Mouse (Mus musculus) hindbrain, embryonic 12.5 days (tissue): ENCODE data around the gene Trim24. TPM values are rescaled to one million over a fixed set of nuclear protein-coding genes. Genes with fewer than 3 reads are reported as not detected.
A peak's percentile ranks its signal among the peaks of the same experiment; 100 is the strongest.
"Not testable (repeated sequence)": the region's sequence is repeated elsewhere in the genome, so short reads cannot be mapped to it uniquely, and the experiment has no call there.

Source experiments
- ATAC-seq: fragments of 200-750 bp; cut with Nextera tagmentation; 2 replicates; pipeline ENCODE4 v1.8.0; 2017; ENCODE audit warnings: moderate TSS enrichment; ENCODE audit not compliant: low FRiP score
- H3K27ac ChIP-seq: fragments of 300-500 bp; sonication (generic); 2 replicates; pipeline ENCODE4 v1.5.1; 2016; ENCODE audit warnings: mild to moderate bottlenecking
- H3K27me3 ChIP-seq: fragments of 300-500 bp; sonication (generic); 2 replicates; pipeline ENCODE4 v1.6.1; 2016; ENCODE audit warnings: mild to moderate bottlenecking
- H3K36me3 ChIP-seq: fragments of 300-500 bp; sonication (generic); 2 replicates; pipeline ENCODE4 v1.6.1; 2016; ENCODE audit warnings: mild to moderate bottlenecking
- H3K4me1 ChIP-seq: fragments of 300-500 bp; sonication (generic); 2 replicates; pipeline ENCODE4 v1.6.1; 2016
- H3K4me2 ChIP-seq: fragments of 300-500 bp; sonication (generic); replicated peaks from 2 replicates; pipeline ENCODE4 v1.6.1; 2016; ENCODE audit warnings: mild to moderate bottlenecking
- H3K4me3 ChIP-seq: fragments of 300-500 bp; sonication (generic); 2 replicates; pipeline ENCODE4 v1.5.1; 2016; ENCODE audit warnings: mild to moderate bottlenecking
- H3K9ac ChIP-seq: fragments of 300-500 bp; sonication (generic); 2 replicates; pipeline ENCODE4 v1.6.1; 2016; ENCODE audit warnings: mild to moderate bottlenecking, moderate library complexity
- H3K9me3 ChIP-seq: fragments of 300-500 bp; sonication (generic); replicated peaks from 2 replicates; pipeline ENCODE4 v1.6.1; 2016; ENCODE audit warnings: mild to moderate bottlenecking
- WGBS: fragments of 180-500 bp; shearing (Covaris S2); methylation state at CpG from one replicate; pipeline ENCODE4 v1.1.7; 2016; 5-methylcytosine and 5-hydroxymethylcytosine counted together
- polyA plus RNA-seq: library from polyadenylated mRNA; unstranded; fragments of >200 nt; fragmentation: Nextera tagmentation; extraction: Ambion mirVana; gene quantifications from 2 replicates; pipeline ENCODE4 v1.2.1, GENCODE M21; 2016

Gene Trim24
- 36.7 and 37.8 TPM in 2 replicates for polyA plus RNA-seq

GRCm38 (mm10) chr6:37870245-37871136 lies at the start of gene Trim24:
TSS of gene Trim24 (plus strand) at chr6:37870811.
- Histone ChIP-seq H3K27me3 (no peaks in the 10 kb centered on the region), H3K9me3 (peaks cover 32% of the 10 kb centered on the region), H3K4me1 (no peaks in the 10 kb centered on the region), H3K36me3 (peaks cover 22% of the 10 kb centered on the region), H3K4me2 (peak within 1 kb of the TSS; percentile 50), H3K4me3 (peak within 1 kb of the TSS; percentile 92), H3K27ac (peak within 1 kb of the TSS; percentile 100), H3K9ac (peak within 1 kb of the TSS; percentile 95)
- WGBS, result under 1% methylated on average over 73 of the region's 89 CpGs
- peak; percentile 99 for ATAC-seq

DNA sequence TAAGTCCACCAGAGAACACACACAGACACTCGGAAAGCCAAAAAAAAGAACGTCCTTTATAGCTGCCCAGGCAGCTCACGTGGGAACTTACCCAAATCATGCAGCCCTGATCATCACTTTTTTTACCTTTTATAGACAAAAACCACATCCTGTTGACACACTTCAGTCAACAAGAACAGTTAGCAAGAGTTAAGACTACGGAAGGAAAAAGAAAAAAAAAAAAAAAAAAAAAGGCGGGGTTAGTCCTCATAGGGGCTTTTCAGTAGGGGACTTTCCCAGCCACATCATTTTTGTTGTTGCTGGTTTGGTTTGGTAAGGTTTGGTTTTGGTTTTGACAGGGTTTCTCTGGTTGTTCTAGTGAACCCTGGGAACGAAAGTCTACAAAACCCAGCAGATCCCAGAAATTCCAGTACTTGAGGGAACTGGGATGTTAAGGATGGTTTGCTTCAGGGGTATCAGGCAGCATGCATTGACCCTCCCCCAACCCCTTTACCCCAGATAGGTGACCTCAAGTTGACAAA lies 49.0 kb upstream of the Trim24 start:
- H3K36me3 ChIP-seq, result no peaks in the 10 kb centered on the region
- 89% methylated on average over 6 of the region's 6 CpGs for WGBS
- no peak for ATAC-seq
- no peaks in the 10 kb centered on the region for H3K9me3 ChIP-seq
- no peak overlapping the region for H3K27ac ChIP-seq
- no peak overlapping the region for H3K4me3 ChIP-seq
- H3K4me1 ChIP-seq, result no peaks in the 10 kb centered on the region
- H3K27me3 ChIP-seq, result no peaks in the 10 kb centered on the region
- no peak overlapping the region for H3K4me2 ChIP-seq
- H3K9ac ChIP-seq, result no peak overlapping the region

- WGBS, result 95% methylated on average over 2 of the region's 2 CpGs
- no peak for ATAC-seq
- Histone ChIP-seq H3K9ac (no peak overlapping the region), H3K4me3 (no peak overlapping the region), H3K27ac (no peak overlapping the region), H3K27me3 (no peaks in the 10 kb centered on the region), H3K4me1 (no peaks in the 10 kb centered on the region), H3K4me2 (no peak overlapping the region), H3K36me3 (no peaks in the 10 kb centered on the region), H3K9me3 (no peaks in the 10 kb centered on the region)
Measured at GRCm38 (mm10) chr6:37822390-37822789, 48.2 kb upstream of the Trim24 start.

GRCm38 (mm10) chr6:37823731-37824130 lies 46.9 kb upstream of the Trim24 start:
- H3K4me2 ChIP-seq, result no peak overlapping the region
- H3K27me3 ChIP-seq, result no peaks in the 10 kb centered on the region
- no peaks in the 10 kb centered on the region for H3K9me3 ChIP-seq
- no peak for ATAC-seq
- 90% methylated on average over 4 of the region's 4 CpGs for WGBS
- no peaks in the 10 kb centered on the region for H3K36me3 ChIP-seq
- H3K4me3 ChIP-seq, result no peak overlapping the region
- no peak overlapping the region for H3K27ac ChIP-seq
- H3K9ac ChIP-seq, result no peak overlapping the region
- no peaks in the 10 kb centered on the region for H3K4me1 ChIP-seq

DNA sequence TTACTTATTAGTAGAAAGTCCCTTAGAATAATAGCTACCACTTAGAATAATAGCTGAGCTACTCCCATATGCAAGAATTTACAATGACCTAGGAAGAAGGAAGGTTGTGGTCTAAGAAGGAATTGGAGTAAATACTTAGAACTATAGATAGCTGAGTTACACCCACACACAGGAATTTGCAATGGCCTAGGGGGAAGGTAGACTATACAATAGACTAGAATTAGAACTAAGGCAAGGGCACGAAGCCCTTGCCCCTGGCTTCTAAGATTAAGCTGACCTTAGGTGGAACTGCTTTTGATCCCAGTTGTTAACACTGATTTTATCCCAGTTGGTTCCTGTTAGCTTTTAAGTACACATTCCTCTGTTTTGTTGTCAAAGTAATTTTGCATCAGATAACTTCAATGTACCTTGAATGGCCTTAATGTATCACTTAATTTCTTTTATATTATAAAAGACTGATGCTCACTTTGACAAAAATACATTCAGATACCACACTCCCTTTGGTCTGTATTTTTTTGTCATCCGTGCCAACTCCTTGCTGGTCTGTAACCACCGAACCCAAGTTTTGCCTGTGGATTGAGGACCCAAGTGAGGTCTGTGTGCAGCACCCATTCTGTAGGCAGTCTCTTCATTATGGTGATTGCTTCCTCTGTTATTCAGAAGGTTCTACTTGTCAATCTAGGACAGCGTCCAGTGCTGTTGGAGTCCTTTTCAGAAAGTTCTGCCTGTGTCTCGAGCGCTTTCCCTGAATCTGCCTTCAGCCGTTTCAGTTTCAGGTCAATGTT lies 45.1 kb upstream of the Trim24 start:
- H3K27me3 ChIP-seq, H3K36me3 ChIP-seq, H3K4me3 ChIP-seq, ATAC-seq, H3K27ac ChIP-seq, H3K4me1 ChIP-seq, H3K4me2 ChIP-seq, H3K9me3 ChIP-seq, H3K9ac ChIP-seq: not testable (repeated sequence)
- 90% methylated on average over 7 of the region's 7 CpGs for WGBS

- H3K9ac ChIP-seq, result no peak overlapping the region
- no peak overlapping the region for H3K4me3 ChIP-seq
- H3K9me3 ChIP-seq, result peaks cover 8% of the 10 kb centered on the region; the same call in 1 of the 2 replicates
- H3K4me2 ChIP-seq, result no peak overlapping the region
- no peak overlapping the region for H3K27ac ChIP-seq
- no peaks in the 10 kb centered on the region for H3K4me1 ChIP-seq
- no peaks in the 10 kb centered on the region for H3K36me3 ChIP-seq
- ATAC-seq, result no peak
- no peaks in the 10 kb centered on the region for H3K27me3 ChIP-seq
- WGBS, result 77% methylated on average over 3 of the region's 3 CpGs
Measured at GRCm38 (mm10) chr6:37828955-37829354, 41.7 kb upstream of the Trim24 start.

- Histone ChIP-seq H3K9ac (no peak overlapping the region), H3K27ac (no peak overlapping the region)
- no peak for ATAC-seq
Measured at GRCm38 (mm10) chr6:37829631-37830030, 41.0 kb upstream of the Trim24 start.

GRCm38 (mm10) chr6:37833691-37834090 lies 36.9 kb upstream of the Trim24 start:
- no peaks in the 10 kb centered on the region for H3K36me3 ChIP-seq
- no peak overlapping the region for H3K9ac ChIP-seq
- H3K27me3 ChIP-seq, result no peaks in the 10 kb centered on the region
- H3K4me1 ChIP-seq, result no peaks in the 10 kb centered on the region
- ATAC-seq, result no peak
- H3K27ac ChIP-seq, result no peak overlapping the region
- H3K4me3 ChIP-seq, result no peak overlapping the region
- H3K9me3 ChIP-seq, result peaks cover 8% of the 10 kb centered on the region; the same call in 1 of the 2 replicates
- 84% methylated on average over 1 of the region's 1 CpGs for WGBS
- no peak overlapping the region for H3K4me2 ChIP-seq

More at GRCm38 (mm10) chr6:37829631-37830030, 41.0 kb upstream of the Trim24 start:
- Histone ChIP-seq H3K27me3 (no peaks in the 10 kb centered on the region), H3K36me3 (no peaks in the 10 kb centered on the region), H3K4me3 (no peak overlapping the region), H3K4me2 (no peak overlapping the region), H3K4me1 (no peaks in the 10 kb centered on the region), H3K9me3 (peaks cover 8% of the 10 kb centered on the region; the same call in 1 of the 2 replicates)

- not testable (repeated sequence) for H3K4me3 ChIP-seq, H3K4me1 ChIP-seq, H3K9ac ChIP-seq, H3K4me2 ChIP-seq, ATAC-seq, H3K9me3 ChIP-seq, H3K27ac ChIP-seq, H3K36me3 ChIP-seq, H3K27me3 ChIP-seq
- 86% methylated on average over 2 of the region's 2 CpGs for WGBS
Measured at GRCm38 (mm10) chr6:37836951-37837565, 33.6 kb upstream of the Trim24 start.

- H3K4me2 ChIP-seq, result no peak overlapping the region
- H3K4me3 ChIP-seq, result no peak overlapping the region
- no peak for ATAC-seq
- no peaks in the 10 kb centered on the region for H3K4me1 ChIP-seq
- 0 out of 2 replicates have a peak, but pooled peaks cover 4% of the 10 kb centered on the region for H3K9me3 ChIP-seq
- no peak overlapping the region for H3K9ac ChIP-seq
- H3K27me3 ChIP-seq, result no peaks in the 10 kb centered on the region
- no peaks in the 10 kb centered on the region for H3K36me3 ChIP-seq
- no peak overlapping the region for H3K27ac ChIP-seq
- WGBS, result 77% methylated on average over 5 of the region's 5 CpGs
Measured at GRCm38 (mm10) chr6:37842779-37843605, 27.6 kb upstream of the Trim24 start.

DNA sequence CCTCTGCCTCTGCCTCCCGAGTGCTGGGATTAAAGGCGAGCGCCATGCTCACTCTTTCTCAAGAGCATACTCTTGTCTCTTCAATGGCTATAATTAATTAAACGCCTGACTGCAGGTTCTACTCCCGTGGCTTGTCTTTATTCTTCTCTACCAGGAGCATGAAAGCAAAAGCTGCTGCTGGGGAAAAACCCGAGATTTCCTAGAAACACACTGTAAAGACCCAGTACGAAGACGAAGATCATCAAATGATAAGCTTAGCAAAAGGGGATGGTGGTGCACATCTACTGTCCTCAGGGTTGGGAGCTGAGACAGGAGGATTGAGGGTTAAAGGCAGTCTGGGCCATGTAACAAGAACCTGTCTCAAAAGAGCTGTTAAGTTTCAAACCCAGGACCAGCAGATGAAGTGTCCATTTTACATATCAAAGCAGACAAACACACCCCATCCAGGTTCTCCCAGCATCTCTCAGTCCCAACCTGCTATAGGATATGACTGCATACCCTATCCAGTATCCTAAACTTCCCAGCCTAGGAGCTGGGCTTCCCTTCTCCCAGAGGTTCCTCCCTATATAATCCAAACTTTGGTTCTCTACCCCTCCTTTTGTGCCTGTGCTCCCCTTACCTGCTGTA lies 26.9 kb upstream of the Trim24 start:
- Histone ChIP-seq H3K4me1 (no peaks in the 10 kb centered on the region), H3K4me2 (no peak overlapping the region), H3K4me3 (no peak overlapping the region), H3K36me3 (no peaks in the 10 kb centered on the region), H3K27me3 (no peaks in the 10 kb centered on the region), H3K27ac (no peak overlapping the region), H3K9ac (no peak overlapping the region), H3K9me3 (peaks cover 11% of the 10 kb centered on the region)
- no peak for ATAC-seq
- WGBS, result 89% methylated on average over 8 of the region's 8 CpGs
